Mouse (Mus musculus) frontal cortex, adult (tissue): ENCODE data around the gene Rph3a.
A peak's percentile ranks its signal among the peaks of the same experiment; 100 is the strongest.
"Not testable (repeated sequence)": the region's sequence is repeated elsewhere in the genome, so short reads cannot be mapped to it uniquely, and the experiment has no call there.

Source experiments
- ATAC-seq: cut with Nextera tagmentation; 2 replicates; pipeline ENCODE4 v1.9.2; 2017; ENCODE audit warnings: mild to moderate bottlenecking, moderate library complexity, mixed read lengths; ENCODE audit not compliant: low TSS enrichment

Gene Rph3a

GRCm38 (mm10) chr5:120974522-120974921 is 35.4 kb downstream of the Rph3a start:
- ATAC-seq, result no peak

- ATAC-seq, result peak; percentile 44; the same call in 1 of the 2 replicates
These were observed 37.6 kb downstream of the Rph3a start for GRCm38 (mm10) chr5:120972278-120972677.

GRCm38 (mm10) chr5:120971326-120971725 is 38.6 kb downstream of the Rph3a start:
- no peak for ATAC-seq

GRCm38 (mm10) chr5:120969703-120970102 is 40.2 kb downstream of the Rph3a start:
- ATAC-seq, result no peak

- no peak for ATAC-seq
These were observed 41.1 kb downstream of the Rph3a start for GRCm38 (mm10) chr5:120968799-120969198.

GRCm38 (mm10) chr5:120968134-120968532 is 41.8 kb downstream of the Rph3a start:
- ATAC-seq, result no peak

GRCm38 (mm10) chr5:120967355-120968133 is 42.3 kb downstream of the Rph3a start:
- no peak for ATAC-seq

- ATAC-seq, result no peak
These were observed 43.0 kb downstream of the Rph3a start for GRCm38 (mm10) chr5:120966894-120967293.

GRCm38 (mm10) chr5:120966156-120966555 is 43.7 kb downstream of the Rph3a start:
- ATAC-seq, result no peak

GRCm38 (mm10) chr5:120961004-120961403 is 48.9 kb downstream of the Rph3a start:
- no peak for ATAC-seq

- peak; percentile 67; the same call in 1 of the 2 replicates for ATAC-seq
These were observed 55.9 kb downstream of the Rph3a start for GRCm38 (mm10) chr5:120953974-120954373.

GRCm38 (mm10) chr5:120952242-120952770 is 57.6 kb downstream of the Rph3a start:
- no peak for ATAC-seq

- ATAC-seq, result peak; percentile 32; the same call in 1 of the 2 replicates
These were observed 67.8 kb downstream of the Rph3a start for GRCm38 (mm10) chr5:120942076-120942475.

- ATAC-seq, result no peak
These were observed 71.3 kb downstream of the Rph3a start for GRCm38 (mm10) chr5:120938586-120938985.

GRCm38 (mm10) chr5:120937841-120938240 is 72.1 kb downstream of the Rph3a start:
- ATAC-seq, result no peak

- ATAC-seq, result no peak
These were observed 75.9 kb downstream of the Rph3a start for GRCm38 (mm10) chr5:120933966-120934365.

GRCm38 (mm10) chr5:120927036-120927435 is 82.9 kb downstream of the Rph3a start:
- ATAC-seq, result peak; percentile 50; the same call in 1 of the 2 replicates

- ATAC-seq, result not testable (repeated sequence)
These were observed 83.6 kb downstream of the Rph3a start for GRCm38 (mm10) chr5:120926311-120926710.

- not testable (repeated sequence) for ATAC-seq
These were observed 85.4 kb downstream of the Rph3a start for GRCm38 (mm10) chr5:120924520-120924919.

- no peak for ATAC-seq
These were observed 85.9 kb downstream of the Rph3a start for GRCm38 (mm10) chr5:120923969-120924368.

- no peak for ATAC-seq
These were observed 89.6 kb downstream of the Rph3a start for GRCm38 (mm10) chr5:120920296-120920695.

GRCm38 (mm10) chr5:120919156-120919935 is 90.5 kb downstream of the Rph3a start:
- not testable (repeated sequence) for ATAC-seq
